Mouse (Mus musculus) ovary, postnatal 36 days (tissue): ENCODE data around the gene Synpo2.
"Not testable (repeated sequence)": the region's sequence is repeated elsewhere in the genome, so short reads cannot be mapped to it uniquely, and the experiment has no call there.

ENCODE experiments used
- DNase-seq: peaks from one replicate; pipeline ENCODE4 v3.0.0; 2022; ENCODE audit warnings: low spot score, mixed read lengths

The Synpo2 gene

DNA sequence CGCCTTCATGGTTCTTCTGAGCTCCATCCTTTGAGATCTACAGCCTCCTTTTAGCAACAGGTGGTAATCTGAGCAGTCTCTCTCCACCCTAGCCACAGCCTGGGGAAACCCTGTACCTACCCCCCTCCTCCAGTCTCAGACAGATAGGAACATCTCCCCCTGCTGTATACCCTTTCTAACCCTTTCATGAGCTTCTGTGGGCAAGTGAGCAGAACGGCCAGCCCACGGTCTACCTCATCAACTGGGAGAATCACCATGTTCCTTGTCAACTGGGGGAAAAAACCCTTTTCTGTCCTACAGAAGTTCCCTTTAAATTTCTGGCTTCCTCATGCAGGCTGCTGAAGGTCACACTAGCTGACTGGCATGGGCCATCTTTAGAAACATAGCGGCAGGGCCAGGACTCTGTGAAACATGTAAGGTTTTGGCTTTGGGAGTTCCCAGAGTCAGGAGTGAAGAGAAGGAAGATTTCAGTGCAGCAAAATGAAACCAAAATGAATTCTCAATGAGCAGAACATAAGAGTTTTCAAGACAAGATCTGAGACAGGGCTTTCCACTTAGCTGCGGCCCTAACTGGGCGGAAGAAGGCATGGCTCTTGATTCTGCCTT lies 104.7 kb downstream of the Synpo2 start:
- DNase-seq = no peak

DNA sequence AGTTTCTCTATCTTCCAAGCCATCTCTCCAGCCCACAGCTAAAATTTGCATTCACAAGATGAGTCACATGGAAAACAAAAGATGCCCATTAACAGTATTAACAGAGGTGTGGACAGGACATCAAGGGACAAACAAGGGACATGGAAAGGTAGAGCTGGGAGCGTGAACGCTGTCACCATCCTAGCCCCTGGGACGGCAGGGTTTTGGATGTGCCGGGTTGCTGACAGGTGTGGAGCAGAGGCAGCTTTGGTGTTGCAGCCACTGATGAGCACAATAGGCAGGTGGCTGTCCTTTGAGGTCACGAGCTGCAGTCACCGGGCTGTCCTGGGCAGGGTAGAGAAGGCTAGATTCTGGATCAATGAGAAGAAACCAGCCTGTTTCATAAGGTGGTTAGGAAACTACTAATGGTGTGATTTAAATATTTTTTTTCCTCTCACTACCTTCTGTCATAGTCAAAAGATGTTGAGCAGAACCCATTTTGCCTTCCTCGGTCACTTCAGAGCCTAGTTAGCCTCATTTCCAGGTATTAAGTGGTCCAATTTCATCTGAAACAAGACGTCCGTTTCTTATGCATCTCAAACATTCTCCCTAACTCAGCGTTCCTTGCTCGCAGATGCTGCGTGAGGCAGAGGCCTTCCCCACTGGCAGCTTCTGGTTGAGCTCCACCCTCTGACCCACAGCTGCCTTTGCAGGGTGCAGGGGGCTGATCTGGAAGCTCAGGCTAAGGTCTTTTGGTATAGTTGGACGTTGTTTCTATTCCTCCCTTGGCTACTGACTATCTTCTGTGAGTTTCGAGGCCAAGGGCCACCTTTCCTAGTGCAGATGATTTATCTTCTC lies 105.4 kb downstream of the Synpo2 start:
- DNase-seq = no peak

DNA sequence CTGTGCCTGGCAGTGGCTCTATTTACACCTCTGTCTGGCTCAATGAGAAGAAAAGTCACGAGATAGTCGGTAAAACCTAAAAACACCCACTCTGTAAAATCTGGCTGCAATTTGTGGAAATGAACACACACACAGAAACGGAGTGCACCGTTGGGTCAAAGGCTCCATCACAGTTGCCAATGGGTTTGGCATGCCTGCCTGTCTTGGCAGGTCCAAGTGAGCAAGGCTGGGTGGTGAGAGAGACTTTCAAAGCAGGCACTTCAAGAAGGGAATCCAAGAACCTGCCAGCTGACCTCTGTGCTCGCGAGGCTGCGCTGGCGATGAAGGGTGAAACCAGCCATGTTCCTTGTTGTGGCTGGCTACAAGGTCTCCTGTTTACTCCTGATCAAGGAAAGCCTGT lies 107.2 kb downstream of the Synpo2 start:
- DNase-seq = peak; percentile 48

- no peak for DNase-seq
These were observed 107.9 kb downstream of the Synpo2 start for GRCm38 (mm10) chr3:123128091-123128490.

DNA sequence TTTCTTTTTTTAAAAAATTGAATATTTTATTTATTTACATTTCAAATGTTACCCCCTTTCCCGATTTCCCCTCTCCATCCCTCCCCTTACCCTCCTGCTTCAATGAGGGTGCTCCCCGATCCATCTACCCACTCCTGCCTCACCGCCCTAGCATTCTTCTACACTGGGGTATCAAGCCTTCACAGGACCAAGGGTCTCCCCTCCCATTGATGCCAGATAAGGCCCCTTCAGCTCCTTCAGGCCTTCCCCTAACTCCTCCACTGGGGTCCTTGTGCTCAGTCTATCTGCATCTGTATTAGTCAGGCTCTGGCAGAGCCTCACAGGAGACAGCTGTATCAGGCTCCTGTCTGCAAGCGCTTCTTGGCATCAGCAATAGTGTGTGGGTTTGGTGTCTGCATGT lies 109.2 kb downstream of the Synpo2 start:
- DNase-seq = not testable (repeated sequence)

- DNase-seq = no peak
These were observed 112.1 kb downstream of the Synpo2 start for GRCm38 (mm10) chr3:123123817-123124216.

- DNase-seq = no peak
These were observed 113.6 kb downstream of the Synpo2 start for GRCm38 (mm10) chr3:123122151-123123030.

DNA sequence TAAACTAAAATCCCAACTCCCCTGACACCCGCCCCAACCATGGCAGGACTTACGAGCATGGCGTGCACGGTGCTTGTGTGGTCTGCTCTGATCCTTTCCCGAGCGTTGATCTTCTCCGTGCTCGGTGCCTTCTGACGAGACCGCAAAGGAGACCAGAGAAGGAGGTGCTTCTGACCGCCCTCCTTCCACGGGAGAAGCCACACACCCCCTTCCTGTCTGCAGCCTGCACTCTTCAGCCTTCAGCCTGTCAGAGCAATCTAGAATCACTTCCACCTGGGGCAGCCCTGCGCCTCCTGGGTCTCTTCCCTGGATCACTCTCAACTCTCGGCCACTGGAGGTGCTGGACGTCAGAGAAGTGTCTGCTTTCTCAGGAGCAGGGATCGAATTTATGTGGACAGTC lies 119.0 kb downstream of the Synpo2 start:
- no peak for DNase-seq

- peak; percentile 47 for DNase-seq
These were observed 120.0 kb downstream of the Synpo2 start for GRCm38 (mm10) chr3:123115770-123116527.

GRCm38 (mm10) chr3:123114001-123114635 lies 121.8 kb downstream of the Synpo2 start:
- DNase-seq = no peak

- no peak for DNase-seq
These were observed 123.2 kb downstream of the Synpo2 start for GRCm38 (mm10) chr3:123112781-123113180.

GRCm38 (mm10) chr3:123111071-123111711 lies 124.8 kb downstream of the Synpo2 start:
- DNase-seq = no peak

- DNase-seq = no peak
These were observed 128.0 kb downstream of the Synpo2 start for GRCm38 (mm10) chr3:123107830-123108549.

DNA sequence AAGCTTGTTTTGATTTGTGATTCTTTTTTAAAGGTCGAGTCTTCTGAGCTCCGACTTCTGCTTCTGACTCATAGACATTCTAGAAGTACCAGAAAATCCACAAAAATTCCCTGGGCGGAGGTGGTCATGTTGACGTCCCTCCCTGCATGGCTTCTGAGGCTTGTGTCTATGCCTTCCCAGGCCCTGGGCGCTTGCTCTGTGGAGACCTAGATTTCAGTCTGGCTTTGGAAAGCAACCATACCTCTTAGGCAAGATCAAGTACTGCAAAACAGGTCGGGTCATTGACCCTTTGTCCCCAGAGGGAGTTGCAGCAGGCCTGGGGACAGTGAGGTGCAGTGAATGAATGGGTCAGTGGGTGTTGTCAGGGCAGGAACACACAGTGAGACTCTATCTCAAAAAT lies 131.6 kb downstream of the Synpo2 start:
- DNase-seq = no peak

GRCm38 (mm10) chr3:123103151-123103860 lies 132.6 kb downstream of the Synpo2 start:
- peak; percentile 71 for DNase-seq

GRCm38 (mm10) chr3:123101761-123102160 lies 134.2 kb downstream of the Synpo2 start:
- no peak for DNase-seq

- DNase-seq = no peak
These were observed 140.8 kb downstream of the Synpo2 start for GRCm38 (mm10) chr3:123095111-123095510.

GRCm38 (mm10) chr3:123093640-123094361 lies 142.1 kb downstream of the Synpo2 start:
- no peak for DNase-seq
